Mouse (Mus musculus) cerebellum, postnatal 10 days (tissue): Measurements from ENCODE around the gene Hist1h2ap.
"Not testable (repeated sequence)": the region's sequence is repeated elsewhere in the genome, so short reads cannot be mapped to it uniquely, and the experiment has no call there.

Experiments
- DNase-seq, 2 experiments: peaks; one replicate each; pipeline ENCODE4 v3.0.0; 2021; ENCODE audit warnings: mixed read lengths in 2 of 2

Gene Hist1h2ap

DNA sequence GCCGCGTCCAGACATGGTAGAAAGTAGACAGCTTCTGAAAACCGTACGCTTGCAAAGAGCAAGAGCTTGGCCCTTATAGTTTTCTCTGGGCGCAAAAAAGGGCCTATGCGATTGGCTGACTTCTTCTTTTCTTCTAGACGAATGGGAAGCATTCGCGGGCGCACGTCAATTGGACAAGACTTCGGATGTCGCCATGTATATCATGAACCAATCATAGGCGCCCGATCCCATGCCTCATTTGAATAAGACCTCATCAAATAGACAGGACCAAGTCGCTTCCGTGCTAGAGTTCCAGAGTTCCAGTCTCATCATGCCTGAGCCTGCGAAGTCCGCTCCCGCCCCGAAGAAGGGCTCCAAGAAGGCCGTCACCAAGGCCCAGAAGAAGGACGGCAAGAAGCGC is at the start of gene Hist1h2ap, which contains the start of gene Hist1h2br:
Hist1h2ap (minus strand) TSS at position 47 of the 400 bp plus-strand sequence.
Hist1h2br (plus strand) TSS at position 283 of the 400 bp plus-strand sequence.
- not testable (repeated sequence) for DNase-seq

DNA sequence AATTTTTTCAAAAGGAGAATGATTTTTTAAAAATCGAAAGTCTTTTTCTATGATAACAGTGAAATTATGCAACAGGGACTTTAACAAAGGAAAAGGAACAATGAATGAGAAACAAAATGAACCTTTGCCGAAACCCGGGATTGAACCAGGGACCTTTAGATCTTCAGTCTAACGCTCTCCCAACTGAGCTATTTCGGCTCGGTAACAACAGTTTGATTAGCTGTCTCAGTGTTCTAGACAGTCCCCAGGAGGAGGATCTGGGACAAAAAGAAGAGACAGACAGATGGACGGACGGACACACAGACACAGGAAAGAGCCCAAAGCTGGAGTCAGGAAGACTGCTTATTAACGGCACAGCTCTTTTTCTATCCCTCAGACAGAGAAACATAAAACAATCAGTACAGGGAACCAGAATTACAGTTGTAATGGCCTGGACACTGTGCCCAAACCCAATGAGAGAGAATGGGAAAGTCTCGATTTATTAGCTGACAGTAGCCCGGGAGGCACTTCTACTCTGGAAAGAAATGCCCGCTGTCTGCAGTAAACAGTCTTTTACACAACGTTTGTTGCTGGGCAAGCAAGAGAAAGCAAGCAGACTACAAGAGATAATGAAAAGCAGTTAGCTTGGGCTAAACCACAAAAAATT is 49.6 kb upstream of the Hist1h2ap start:
- DNase-seq: peak; percentile 30 to 48

GRCm38 (mm10) chr13:21881878-21882669 is 48.8 kb upstream of the Hist1h2ap start:
- peak; percentile 12 to 22 for DNase-seq

DNA sequence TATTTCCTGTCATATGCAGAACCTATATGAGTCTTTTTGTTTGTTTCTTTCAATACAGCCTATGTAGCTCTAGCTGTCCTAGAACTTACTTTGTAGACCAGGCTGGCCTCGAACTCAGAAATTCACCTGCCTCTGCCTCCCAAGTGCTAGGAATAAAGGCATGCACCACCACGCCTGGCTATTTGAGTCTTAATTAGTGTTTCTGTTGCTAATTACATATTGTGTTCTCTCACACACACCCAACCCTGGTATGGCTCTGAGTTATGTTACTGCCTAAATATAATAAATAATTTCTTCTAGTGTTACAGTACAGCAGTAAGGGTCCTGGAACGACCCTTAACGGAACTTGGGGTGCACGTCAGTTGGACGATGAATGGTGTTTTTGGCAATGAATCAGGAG is 47.4 kb upstream of the Hist1h2ap start:
- DNase-seq: no peak

- DNase-seq: not testable (repeated sequence)
Observed at GRCm38 (mm10) chr13:21865503-21865902, 32.2 kb upstream of the Hist1h2ap start.

- DNase-seq: no peak
Observed at GRCm38 (mm10) chr13:21861608-21862007, 28.3 kb upstream of the Hist1h2ap start.

DNA sequence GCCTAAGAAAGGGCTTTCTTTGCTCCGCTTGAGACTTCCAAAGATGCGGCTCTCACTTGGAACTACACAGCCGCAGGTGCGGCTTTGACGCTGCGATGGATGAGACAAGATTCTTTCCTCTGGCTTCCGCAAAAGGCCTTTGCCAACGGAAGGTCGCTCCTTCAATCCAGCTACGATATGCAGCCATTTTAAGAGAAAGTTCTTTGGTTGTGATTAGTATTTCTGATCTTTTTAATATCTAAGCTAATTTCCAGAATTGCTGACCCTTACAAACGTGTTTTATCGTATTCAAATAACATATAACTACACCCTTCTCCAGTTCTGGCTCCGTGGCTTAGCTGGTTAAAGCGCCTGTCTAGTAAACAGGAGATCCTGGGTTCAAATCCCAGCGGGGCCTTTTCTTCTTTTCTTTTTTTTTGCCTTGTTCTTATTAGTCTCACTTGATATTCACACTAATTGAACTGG is 22.4 kb upstream of the Hist1h2ap start:
- DNase-seq: peak; percentile 56 to 69

GRCm38 (mm10) chr13:21855146-21855545 is 21.8 kb upstream of the Hist1h2ap start:
- peak; percentile 78 to 79 for DNase-seq

- peak; percentile 61 to 71 for DNase-seq
Observed at GRCm38 (mm10) chr13:21852215-21852945, 19.1 kb upstream of the Hist1h2ap start.

DNA sequence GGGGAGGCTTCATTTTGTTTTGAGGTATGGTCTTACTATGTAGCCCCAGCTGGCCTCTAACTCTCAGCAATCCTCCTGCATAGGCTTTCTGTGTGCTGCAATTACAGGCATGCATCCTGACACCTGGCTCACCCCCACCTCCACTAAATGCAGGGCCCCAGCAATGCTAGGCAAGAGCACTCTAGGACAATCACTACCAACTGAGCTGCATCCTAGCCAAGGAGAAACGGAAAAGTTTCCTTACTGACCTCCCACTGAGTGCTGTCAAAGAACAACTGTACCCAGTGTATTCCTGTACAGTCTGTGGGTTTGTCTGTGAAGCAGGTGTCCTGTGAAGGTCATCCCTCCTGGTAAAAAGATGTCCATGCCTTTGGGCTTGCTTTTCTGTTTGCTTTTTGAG is 17.4 kb upstream of the Hist1h2ap start:
- not testable (repeated sequence) for DNase-seq

- no peak for DNase-seq
Observed at GRCm38 (mm10) chr13:21847883-21848282, 14.6 kb upstream of the Hist1h2ap start.

DNA sequence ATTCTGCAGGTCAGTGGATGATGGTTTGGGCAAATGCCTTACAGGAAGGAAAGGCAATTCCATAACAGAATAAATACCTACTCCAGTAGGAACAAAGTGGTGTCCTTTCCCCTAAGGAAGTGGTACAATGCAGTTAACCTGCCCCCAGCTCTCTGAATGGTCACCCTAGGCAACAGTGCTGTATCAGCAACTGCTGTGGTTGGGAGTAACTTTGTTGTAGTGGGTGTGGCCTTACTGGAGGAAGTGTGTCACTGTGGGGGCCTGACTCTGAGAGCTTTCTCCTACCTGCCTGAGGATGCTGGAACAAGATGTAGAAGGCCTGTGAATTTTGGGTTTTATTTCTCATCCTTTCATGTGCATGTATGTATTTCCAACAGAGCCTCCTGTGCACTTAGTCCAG is 13.0 kb upstream of the Hist1h2ap start:
- DNase-seq: not testable (repeated sequence)

- DNase-seq: not testable (repeated sequence)
Observed at GRCm38 (mm10) chr13:21840508-21840907, 7.2 kb upstream of the Hist1h2ap start.

DNA sequence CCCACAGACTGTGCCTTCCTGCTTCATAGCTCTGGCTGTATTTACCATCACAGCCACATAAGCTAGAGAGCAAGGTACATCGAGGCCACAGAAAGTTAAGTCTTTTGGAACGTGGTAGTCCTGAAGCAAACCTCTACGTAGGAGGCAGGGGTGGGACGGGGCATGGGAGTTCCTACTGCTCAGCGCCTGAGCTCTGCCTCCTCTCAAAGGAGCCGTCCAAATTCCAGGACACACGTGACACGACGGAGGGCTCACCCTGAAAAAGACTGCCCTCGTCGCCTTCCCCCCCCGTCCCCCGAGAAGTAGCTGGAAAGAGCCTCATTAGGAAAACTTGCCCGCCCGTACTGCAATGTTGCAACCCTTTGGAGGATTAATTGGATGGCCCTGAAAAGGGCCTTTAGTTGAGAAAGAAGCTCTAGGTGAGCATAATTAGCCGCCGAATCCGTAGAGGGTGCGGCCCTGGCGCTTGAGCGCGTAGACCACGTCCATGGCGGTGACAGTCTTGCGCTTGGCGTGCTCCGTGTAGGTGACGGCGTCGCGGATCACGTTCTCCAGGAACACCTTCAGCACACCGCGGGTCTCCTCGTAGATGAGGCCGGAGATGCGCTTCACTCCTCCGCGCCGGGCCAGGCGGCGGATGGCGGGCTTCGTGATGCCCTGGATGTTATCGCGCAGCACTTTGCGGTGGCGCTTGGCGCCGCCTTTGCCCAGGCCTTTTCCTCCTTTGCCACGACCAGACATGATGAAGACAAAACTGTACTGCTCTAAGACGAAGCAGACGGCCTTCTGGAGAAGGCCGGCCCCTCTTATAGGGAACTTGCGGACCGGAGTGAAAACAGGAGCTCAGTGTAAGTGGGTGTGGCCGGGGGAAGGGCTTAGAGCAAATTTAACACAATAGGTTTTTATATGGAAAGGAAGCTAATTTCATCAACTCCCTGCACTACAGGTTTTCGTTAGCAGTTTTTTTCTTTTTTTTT is 1.6 kb downstream of the Hist1h2ap start, which contains the start of gene Hist1h4n:
Hist1h4n (minus strand) TSS at position 779 of the 977 bp plus-strand sequence.
- DNase-seq: peak; percentile 32 to 45

- DNase-seq: no peak
Observed at GRCm38 (mm10) chr13:21830344-21830743, 3.0 kb downstream of the Hist1h2ap start.

- no peak for DNase-seq
Observed at GRCm38 (mm10) chr13:21828511-21828910, 4.8 kb downstream of the Hist1h2ap start.

- DNase-seq: not testable (repeated sequence)
Observed at GRCm38 (mm10) chr13:21820082-21820890, 13.0 kb downstream of the Hist1h2ap start.

- not testable (repeated sequence) for DNase-seq
Observed at GRCm38 (mm10) chr13:21812092-21812491, 21.2 kb downstream of the Hist1h2ap start.

- peak; percentile 47 to 64 for DNase-seq
Observed at GRCm38 (mm10) chr13:21811539-21811938, 21.8 kb downstream of the Hist1h2ap start, which contains the start of gene Hist1h4m. TSS of gene Hist1h4m (plus strand) at chr13:21811746.

GRCm38 (mm10) chr13:21811074-21811473 is 22.2 kb downstream of the Hist1h2ap start:
- DNase-seq: not testable (repeated sequence)

- DNase-seq: not testable (repeated sequence)
Observed at GRCm38 (mm10) chr13:21810073-21810472, 23.2 kb downstream of the Hist1h2ap start, which contains the start of the genes Hist1h2bq and Hist1h2ao. TSS of gene Hist1h2bq (minus strand) at chr13:21810197. TSS of gene Hist1h2ao (plus strand) at chr13:21810465.
